Mouse (Mus musculus) c-Kit-negative CD71-positive TER-119-positive erythroid progenitor cells, embryonic 14.5 days (primary cell): ENCODE results near the gene Ppp2r3c.
"Not testable (repeated sequence)": the region's sequence is repeated elsewhere in the genome, so short reads cannot be mapped to it uniquely, and the experiment has no call there.

Experiments
- DNase-seq: peaks from one replicate; pipeline ENCODE4 v3.0.0-alpha.2; 2013; ENCODE audit warnings: low read depth, low spot score

Ppp2r3c gene

DNA sequence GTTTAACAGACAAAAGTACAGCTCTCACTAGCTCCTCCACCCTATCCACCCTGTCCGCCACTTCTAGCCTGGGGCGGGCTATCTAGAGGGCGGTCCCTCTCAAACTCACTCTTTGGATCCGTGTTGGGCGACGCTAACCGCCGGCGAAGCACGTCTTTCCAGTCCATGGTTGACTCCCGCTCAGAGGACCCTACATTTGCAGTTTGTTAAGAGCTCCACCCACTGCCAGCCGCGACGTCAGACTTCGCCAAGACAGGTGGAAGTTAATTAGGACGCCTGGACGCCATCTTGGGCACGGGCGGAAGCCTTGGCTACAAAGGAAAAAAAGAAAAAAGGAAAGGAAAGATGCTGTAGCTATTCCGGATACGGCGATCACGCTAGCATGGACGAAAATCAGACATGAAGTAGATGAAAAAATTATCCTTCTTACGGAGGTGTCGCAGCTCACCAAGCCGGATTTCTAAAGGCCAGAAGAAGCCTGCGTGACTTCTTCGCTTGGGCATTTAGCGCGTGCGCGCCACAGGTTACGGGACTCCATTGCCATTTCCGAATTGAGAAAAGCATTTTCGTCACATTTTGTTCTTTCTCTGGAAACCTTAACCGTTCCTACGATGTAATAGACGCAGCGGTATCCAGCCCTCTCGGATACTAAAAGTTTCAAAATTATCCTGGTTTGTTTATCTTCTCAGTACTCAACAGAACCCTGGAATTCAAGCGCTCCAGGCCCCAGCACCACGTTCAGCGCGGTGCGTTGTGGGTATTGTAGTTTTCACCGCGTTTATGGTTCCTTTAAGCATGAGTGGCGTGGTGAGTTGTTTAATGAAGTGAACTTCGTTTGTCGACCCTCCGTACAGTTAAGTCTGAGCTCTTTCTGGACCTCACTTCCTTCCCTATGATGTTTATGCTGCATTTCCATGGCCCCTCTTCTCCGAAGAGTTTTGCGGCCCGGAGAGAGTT is at the start of gene Ppp2r3c:
Gene Ppp2r3c, minus strand, starts transcription at position 514 of the 957 bp plus-strand sequence.
- peak; percentile 88 for DNase-seq

DNA sequence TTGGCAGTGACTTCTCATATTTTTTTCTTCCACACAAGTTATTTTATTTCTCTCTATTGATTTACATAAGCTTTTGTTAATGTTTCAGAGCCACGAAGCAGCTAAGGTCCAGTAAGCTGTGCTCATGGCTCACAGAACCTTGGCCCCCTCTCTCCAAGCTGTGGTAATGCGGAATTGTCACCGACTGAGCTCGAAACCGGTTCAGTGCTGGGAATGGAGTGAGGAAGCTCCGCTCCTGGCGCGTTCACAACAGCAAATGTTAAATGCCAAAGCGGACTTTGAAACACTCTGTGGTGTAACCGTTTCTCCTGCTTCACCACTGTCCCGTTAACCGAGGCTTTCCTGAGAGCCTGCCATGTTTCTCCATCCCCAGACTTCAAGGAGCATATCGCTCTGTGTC is 41.8 kb upstream of the Ppp2r3c start:
- DNase-seq = no peak

DNA sequence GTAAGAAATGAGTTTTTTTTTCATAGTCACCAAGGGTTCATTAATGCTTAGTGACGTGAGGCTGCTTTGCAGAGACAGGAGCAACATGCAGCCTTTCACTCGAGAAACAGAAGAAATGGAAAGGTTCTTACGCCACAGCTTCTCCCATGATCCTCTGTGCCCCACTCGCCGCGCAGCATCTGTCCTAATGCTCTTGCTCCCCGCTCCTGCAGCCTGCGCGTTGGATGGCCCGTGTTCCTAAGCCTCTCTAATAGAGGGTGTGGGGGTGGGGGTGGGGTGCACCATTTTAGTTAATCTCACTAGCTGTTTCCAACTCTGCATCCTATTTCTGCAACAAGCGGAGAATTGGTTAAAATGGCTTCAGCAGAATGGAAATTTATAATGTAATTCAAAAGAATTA is 41.2 kb upstream of the Ppp2r3c start:
- no peak for DNase-seq

DNA sequence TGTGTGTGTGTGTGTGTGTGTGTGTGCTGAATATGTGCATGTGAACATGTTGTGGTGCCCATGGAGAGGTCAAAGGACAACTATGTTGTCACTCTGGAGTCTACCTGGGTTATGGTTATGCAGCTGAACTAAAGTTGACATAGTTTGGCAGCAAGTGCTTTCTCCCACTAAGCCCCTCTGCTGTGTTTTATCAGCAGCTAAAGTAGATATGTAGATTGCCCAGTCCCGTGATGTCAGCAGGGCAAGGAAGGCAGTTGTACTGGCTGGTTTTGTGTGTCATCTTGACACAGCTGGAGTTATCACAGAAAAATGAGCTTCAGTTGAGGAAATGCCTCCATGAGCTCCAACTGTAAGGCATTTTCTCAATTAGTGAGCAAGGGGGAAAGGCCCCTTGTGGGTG is 40.2 kb upstream of the Ppp2r3c start:
- not testable (repeated sequence) for DNase-seq

DNA sequence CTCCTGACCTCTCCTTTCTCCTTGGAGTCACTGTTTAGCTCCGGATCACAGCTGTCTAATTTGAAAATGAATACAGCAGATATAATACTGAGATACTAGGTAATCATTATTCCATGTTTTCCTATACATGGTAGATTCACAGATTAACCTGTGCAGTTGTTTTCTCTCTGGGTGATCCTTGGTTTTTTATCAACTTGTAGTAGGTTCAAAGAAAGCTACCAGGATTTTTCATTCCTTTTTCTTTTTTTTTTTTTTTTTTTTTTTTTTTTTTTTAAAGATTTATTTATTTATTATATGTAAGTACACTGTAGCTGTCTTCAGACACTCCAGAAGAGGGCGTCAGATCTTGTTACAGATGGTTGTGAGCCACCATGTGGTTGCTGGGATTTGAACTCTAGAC is 35.7 kb upstream of the Ppp2r3c start:
- not testable (repeated sequence) for DNase-seq

DNA sequence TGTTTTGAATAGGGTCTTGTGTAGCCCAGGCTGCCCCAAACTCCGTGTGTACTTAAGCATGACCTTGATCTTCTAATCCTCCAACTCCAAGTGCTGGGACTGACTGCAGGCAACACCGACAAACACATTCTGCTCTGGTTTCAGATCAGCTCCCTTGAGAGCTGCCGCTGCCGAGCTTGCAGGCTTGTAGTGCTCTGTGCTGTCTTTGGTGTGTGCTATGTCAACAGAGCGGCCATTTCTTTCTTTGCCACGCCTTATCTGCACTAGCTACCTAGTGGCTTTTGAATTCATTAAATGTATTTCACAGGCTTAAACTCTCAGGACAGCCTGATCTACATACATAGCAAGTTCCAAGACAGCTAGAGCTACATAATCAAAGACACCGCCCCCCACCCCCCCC is 30.9 kb upstream of the Ppp2r3c start:
- DNase-seq = no peak

DNA sequence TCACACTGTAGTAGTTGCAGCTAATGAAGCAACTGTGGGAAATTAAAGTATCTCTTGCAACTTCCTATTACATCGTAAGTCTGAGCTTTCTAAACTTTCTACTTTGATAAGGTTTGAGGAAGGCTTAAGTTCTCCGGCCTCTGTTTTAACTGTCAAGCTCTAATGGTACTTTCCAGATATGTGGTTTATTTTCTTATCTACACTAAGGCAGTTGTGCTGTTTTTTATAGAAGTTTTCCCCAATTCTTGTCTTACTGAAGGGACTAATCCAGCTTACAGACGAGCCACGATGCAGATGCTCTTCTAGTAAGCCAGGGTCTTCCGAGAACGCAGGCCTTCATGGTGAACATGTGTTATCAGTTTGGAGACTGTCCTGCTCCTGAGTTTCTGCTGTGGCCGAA is 26.6 kb upstream of the Ppp2r3c start:
- no peak for DNase-seq

DNA sequence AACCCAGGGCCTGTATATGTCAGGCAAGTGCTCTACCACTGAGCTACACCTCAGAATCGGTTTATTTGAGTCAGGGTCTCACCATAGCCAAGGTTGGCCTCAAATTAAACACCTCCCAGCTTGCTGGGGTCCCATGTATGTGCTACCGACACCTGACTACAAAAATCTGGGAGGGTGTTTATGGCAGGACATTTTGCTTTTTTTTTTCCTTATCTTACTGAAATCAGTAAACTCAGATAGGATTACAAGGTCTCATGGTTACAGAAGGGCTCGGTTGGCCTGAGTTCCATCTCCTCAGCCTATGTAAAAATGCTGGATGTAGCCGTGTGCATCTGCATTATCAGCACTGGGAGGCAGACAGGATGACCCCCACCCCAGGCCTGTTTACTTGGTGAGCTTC is 26.0 kb upstream of the Ppp2r3c start:
- DNase-seq = no peak

DNA sequence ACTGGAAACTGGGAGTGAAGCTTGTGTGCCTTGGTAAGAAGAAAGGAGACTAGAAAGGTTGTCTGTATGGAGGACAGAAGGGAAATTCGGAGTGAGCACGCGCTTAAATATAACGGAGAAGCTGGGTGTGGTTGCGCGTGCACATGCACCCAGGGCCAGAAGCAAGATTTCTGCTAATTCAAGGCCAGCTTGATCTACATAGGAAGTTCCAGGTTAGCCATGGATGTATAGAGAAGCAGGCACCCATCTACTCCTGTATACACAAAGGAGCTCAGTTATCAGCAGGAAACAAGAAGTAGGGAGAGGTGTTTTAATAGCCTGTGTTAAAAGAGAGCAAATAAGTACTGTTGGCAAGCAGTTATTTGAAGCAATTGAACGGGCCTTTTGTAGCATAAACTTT is 22.9 kb upstream of the Ppp2r3c start:
- no peak for DNase-seq

DNA sequence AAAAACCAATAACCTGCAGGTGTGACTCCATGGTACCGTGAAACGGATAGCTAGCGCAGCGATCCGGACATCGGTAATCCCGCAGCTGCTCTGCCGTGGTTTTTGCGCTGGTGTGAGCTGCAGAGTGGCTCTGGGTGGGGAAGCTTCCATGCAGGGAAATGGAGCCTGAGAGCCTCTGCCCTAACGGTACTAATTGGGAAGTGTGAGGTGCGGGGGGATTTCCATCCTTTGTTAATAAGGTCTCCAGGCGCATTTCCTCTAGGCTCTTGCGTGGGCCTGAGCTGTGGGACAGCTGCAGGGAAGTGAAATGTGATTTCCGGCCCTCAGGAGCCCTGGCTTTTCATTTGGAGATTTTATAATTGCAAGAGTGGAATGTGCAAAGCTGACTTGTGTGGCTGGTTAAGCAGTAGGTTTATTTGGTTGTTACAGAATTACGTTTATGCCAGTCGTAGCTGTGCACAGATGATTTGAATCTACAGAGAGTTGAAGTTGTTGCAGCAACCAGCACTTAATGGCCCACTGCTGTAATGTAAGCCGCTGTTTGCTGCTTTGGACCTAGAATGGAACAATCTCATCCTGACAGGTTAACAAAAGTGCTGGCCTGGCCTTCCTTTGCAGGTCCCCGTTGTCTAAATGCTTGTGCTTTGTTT is 19.0 kb upstream of the Ppp2r3c start:
- DNase-seq = no peak

DNA sequence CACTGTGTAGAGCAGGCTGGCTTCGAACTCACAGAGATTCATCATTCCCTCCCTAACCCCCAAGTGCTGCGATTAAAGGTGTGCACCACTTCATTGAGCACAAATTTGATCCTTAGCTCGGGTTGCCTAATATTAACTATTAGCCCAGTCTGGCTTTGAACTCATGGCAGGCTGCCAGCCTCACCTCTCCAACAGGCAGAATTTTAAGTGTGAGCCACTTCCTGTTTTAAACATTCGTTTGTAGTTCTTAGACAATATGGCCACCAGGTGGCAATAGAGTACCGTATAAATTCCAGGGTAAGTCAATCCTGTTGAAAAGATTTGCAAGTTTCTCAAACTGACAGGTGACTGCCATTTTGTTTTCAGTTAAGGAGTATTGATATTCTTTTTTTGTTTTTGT is 12.4 kb upstream of the Ppp2r3c start:
- peak; percentile 62 for DNase-seq

DNA sequence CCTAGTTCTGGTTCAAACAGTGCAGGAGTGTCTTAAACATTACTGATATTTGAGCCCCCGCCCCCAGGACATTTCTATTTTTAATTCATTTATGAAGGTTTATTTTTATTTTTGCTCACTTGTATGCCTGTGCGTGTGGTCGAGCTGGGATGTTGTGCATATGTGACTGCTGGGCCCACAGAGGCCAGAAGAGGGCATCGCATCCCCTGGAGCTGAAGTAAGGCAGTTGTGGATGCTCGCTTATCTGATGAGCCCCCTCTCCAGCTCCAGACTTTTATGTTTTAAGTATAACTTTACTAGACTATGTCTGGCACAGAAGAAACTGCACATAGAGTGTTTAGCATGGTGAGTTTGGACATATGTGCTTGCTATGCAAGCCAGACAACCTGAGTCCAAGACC is 11.1 kb upstream of the Ppp2r3c start:
- no peak for DNase-seq

DNA sequence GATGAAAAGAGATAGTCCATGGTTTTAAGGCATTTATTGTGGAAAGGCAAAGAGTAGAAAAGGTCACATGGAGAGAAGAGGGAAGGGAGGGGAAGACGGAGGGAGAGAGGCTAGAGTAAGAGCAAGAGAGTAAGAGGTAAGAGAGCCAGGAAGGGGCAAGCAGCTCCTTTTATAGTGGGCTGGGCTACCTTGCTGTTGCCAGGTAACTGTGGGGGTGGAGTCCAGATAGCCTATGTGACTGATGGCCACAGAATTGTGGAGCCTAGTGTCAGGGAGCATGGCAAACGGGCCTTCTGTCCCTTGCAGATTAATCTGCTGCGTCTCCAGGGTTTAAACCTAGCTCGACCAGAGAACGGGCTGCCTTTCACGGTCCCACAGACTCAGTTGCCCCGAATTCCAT is 9.0 kb upstream of the Ppp2r3c start:
- DNase-seq = no peak

DNA sequence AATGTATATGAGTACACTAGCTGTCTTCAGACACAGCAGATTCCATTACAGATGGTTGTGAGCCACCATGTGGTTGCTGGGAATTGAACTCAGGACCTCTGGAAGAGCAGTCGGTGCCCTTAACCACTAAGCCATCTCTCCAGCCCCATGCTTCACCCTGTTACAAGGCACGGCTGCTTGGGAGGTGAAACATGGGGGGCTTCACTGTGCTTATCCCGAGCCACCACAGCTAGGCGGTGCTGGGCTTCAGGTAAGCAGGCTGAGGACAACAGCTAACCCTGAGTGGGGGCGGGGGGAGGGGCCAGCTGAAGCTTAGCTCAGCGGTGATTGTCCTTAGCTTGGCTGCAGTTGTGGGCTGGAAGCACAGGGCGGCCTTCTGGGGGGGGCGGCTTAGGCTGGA is 6.7 kb upstream of the Ppp2r3c start:
- DNase-seq = no peak

DNA sequence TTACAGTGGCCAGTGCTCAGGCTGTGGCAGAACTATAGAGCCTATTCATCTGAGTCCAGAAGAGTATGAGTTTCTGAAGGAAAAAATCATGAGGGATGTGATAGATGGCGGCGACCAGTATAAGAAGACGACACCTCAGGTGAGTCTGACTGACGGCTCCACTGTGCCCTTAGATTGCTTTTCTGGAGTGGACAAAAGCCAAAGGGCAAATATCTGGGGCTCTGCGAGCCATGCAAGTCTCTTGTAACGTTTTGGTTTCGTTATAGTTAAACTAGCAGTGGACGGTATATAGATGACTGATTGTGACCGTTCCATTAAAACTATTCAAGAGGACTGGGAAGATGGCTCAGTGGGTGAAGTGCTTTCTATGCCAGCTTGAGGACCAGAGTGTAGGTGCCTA is 5.9 kb upstream of the Ppp2r3c start:
- DNase-seq = no peak

DNA sequence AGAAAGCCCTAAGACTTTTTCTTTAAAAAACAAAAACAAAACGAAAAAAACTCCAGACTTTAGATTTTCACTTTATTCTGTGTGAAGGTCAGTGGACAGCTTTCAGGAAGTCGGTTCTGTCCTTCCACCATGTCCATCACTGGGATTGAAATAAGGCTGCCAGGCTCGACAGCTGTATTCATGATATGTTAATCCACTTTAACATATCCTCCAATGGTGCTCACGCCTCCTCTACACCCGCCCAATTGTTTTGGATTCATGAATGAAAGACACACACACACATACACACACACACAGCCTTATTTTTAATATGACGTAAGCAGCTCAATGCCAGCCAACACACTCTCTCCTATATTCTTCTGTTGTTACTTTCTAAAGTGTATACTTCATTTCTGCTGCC is 4.8 kb upstream of the Ppp2r3c start:
- DNase-seq = no peak

DNA sequence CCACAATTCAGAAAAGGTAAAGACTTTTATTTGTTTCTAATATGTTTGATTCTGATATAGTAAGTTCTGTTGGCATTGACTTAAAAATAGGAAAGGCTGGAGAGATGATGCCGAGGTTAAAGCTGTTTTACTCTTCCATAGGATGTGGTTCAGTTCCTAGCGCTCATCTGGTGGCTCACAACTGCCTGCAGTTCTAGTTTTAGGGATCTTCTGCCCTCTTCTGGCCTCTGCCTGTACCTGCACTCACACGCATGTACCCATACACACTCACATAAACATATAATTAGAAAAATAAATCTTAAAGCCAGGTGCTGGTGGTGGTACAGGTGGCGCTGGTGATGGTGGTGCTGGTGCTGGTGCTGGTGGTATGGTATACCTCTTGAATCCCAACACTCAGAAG is 3.6 kb upstream of the Ppp2r3c start:
- DNase-seq = no peak

DNA sequence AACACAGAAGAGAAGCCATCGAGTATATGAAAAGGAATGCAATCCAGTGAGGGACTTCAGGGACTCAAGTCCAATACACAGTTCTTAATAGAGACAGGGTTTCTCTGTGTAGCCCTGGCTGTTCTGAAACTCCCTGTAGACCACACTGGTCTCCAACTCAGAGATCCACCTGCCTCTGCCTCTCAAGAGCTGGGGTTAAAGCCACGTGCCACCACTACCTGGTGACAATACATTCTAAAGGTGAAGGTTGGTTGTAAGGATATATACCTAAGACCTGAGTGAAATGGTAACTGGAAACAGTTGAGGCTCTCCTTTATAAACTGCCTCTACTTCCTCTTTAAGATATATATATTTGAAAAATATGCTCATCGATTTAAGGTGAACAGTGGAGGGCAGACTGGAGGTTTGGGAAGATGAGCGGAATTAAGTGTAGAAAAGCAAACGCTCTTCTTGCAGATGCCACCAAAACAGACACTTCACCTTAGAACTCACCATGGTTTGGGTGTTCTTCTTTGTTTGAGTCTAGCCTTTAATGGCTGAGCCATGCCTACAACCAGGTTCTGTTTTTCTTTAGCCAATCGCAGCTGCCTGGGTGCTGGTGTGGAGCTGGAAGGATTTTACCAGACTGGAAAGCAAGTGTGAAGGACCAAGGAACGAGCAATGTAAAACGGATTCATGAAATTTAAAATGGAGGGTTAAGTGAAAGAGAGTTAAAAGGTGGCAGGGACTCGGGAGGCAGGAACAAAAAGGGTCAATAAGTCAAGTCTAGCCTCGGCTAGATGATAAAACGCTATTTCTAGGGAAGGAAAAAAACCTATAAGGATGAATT is 1.1 kb downstream of the Ppp2r3c start:
- peak; percentile 32 for DNase-seq

DNA sequence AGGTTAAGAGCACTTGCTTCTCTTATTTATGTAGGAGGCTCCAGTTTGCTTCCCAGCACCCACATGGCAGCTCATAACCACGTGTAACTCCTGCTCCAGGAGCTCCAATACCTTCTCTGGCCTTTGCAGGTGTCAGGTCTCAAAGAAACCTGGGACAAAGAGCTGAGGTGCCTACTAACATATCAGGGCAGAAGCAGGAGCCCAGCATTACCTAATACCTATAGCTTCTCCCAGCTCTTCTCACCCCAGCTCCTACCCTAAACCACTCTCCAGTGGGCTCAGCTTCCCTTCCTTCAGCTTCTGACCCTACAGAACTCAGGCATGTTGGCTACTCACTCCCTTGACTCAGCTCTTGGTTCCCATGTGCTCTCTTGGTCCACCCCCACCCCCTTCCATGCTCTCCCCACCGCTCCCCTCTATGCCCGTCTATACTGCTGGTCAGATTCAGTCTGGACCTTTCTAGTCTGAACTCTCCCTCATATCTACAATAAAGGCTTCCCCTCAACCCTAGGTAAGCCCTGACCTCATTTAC is 1.9 kb downstream of the Ppp2r3c start:
- DNase-seq = no peak

DNA sequence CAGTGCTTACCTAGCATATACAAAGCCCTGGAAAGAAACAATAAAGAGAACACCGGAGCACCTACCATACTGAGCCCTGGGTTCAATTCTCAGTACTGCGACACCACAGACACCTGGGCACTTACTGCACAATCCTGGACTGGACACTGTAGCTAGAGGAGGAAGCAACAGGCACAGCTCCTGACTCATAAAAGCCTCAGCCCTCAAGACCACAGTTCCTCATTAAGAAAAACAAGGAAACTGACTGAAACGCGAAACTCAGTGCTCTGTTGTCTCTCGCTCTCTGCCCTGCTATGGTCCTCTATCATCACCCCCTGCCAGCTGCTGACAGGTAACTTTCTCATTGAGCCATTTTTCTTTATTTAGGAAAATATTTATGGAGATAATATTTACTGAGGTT is 3.5 kb downstream of the Ppp2r3c start, which contains the start of gene 1110008L16Rik:
Gene 1110008L16Rik, plus strand, starts transcription at position 242 of the 400 bp plus-strand sequence.
- DNase-seq = no peak

DNA sequence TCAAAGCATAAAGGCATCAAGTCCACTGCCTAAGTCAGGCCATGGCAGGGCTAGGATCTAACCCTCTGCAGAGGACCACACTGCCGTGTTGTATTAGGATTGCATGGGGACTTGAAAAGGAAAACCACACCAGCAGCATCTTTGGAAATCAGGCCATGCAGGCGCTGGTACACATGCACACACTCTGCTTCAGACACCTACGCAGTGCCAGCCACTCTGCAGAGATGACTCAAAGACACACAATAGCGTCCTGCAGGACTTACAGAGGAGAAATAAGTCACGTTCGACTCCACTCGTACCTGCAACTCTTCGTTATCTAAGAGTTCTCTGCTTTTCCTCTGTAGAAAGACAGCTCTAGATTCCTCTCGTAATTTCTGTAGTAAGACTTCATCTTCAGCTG is 4.7 kb downstream of the Ppp2r3c start:
- DNase-seq = no peak

DNA sequence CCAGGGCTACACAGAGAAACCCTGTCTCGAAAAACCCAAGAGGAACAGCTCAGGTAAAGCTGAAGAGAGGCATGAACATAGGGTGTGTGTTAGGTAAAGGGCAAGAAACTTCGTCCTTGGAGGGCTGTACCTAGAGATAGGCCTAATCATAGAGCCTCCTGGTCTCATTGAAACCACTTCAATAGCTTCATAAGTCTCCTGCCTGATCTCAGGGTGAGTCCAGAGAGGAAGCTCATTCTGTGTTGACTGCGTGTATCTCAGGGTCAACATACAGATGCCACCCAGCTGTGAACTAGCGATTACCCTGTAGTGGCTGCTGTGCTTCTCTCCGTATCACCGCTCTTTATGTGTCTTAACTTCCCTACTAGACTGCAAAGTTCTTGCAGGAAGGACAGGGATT is 25.2 kb downstream of the Ppp2r3c start:
- DNase-seq = not testable (repeated sequence)
